Mouse (Mus musculus) spleen, adult 12 weeks (tissue): ENCODE data around the gene Adamts15.

Experiments
- DNase-seq: peaks from one replicate; pipeline ENCODE4 v3.0.0; 2022; ENCODE audit warnings: low spot score

The Adamts15 gene

GRCm38 (mm10) chr9:30879248-30879946 lies 42.9 kb downstream of the Adamts15 start:
- DNase-seq: no peak

GRCm38 (mm10) chr9:30876552-30876951 lies 45.7 kb downstream of the Adamts15 start:
- no peak for DNase-seq

- no peak for DNase-seq
These were observed 66.4 kb downstream of the Adamts15 start for GRCm38 (mm10) chr9:30855837-30856236.

GRCm38 (mm10) chr9:30851841-30852240 lies 70.4 kb downstream of the Adamts15 start:
- no peak for DNase-seq

- no peak for DNase-seq
These were observed 72.3 kb downstream of the Adamts15 start for GRCm38 (mm10) chr9:30849951-30850350.

GRCm38 (mm10) chr9:30849444-30849843 lies 72.8 kb downstream of the Adamts15 start:
- no peak for DNase-seq
